Mouse (Mus musculus): ENCODE results near the gene Myo16.

- TF ChIP-seq CTCF (IDR thresholded peaks at IDR 0.05; ENCODE audit: control insufficient read depth, insufficient read depth, insufficient replicate concordance, low read depth, low read length) = no peak
- TF ChIP-seq POLR2A (IDR thresholded peaks at IDR 0.05; ENCODE audit: control insufficient read depth, low read depth, low read length) = no peak
These were observed 346.1 kb downstream of the Myo16 start for GRCm38 (mm10) chr8:10499846-10500245.

Measured in testis, adult 2 months (tissue).